8 mouse cellular contexts compared by ENCODE assay signal in genomic region chr4:86858070-86858440, GRCm38 (mm10). TPM values are rescaled to one million over a fixed set of nuclear protein-coding genes. Genes with fewer than 3 reads are reported as not detected.
DNase-seq lines count a peak whose midpoint lies in the region; ATAC-seq and TF ChIP-seq lines count a peak whose summit lies in the region.

No protein-coding gene starts in this region.

- H3K36me3 ChIP-seq in testis, adult 2 months (ENCODE audit: control insufficient read depth, insufficient read depth, low read length) = no peaks in the 10 kb centered on the region
- peaks cover 31% of the 10 kb centered on the region for H3K36me3 ChIP-seq in limb, embryonic 10.5 days

- peaks cover 3% of the 10 kb centered on the region for H3K4me1 ChIP-seq in testis, adult 2 months (ENCODE audit: control insufficient read depth, insufficient read depth, low read length)
- peaks cover 9% of the 10 kb centered on the region for H3K4me1 ChIP-seq in limb, embryonic 10.5 days
- H3K4me1 ChIP-seq in olfactory bulb, adult 2 months (ENCODE audit: control insufficient read depth, insufficient read depth, low read length) = peaks cover 3% of the 10 kb centered on the region; the same call in 1 of the 2 replicates

- no peak for ATAC-seq in megakaryocyte progenitor cell, adult 5-6 weeks (replicated peaks; ENCODE audit: poor library complexity)

- H3K27ac ChIP-seq in testis, adult 2 months (ENCODE audit: control insufficient read depth, insufficient read depth, low read depth, low read length) = no peak overlapping the region
- H3K27ac ChIP-seq in limb, embryonic 10.5 days = no peak overlapping the region
- no peak overlapping the region for H3K27ac ChIP-seq in olfactory bulb, adult 2 months (ENCODE audit: insufficient read depth, low read depth, low read length)

- H3K27me3 ChIP-seq in testis, adult 2 months (ENCODE audit: control insufficient read depth, insufficient read depth, low read length) = no peaks in the 10 kb centered on the region
- no peaks in the 10 kb centered on the region for H3K27me3 ChIP-seq in limb, embryonic 10.5 days (ENCODE audit: low read depth, poor library complexity, severe bottlenecking)

- no peak for TF ChIP-seq CTCF in testis, adult 2 months (IDR thresholded peaks at IDR 0.05; ENCODE audit: control insufficient read depth, insufficient read depth, insufficient replicate concordance, low read depth, low read length)
- TF ChIP-seq CTCF in olfactory bulb, adult 2 months (IDR thresholded peaks at IDR 0.05; ENCODE audit: insufficient read depth, low read depth, low read length) = no peak

- 60% methylated on average over 12 of the region's 12 CpGs for WGBS in limb, embryonic 10.5 days
- 59% methylated on average over 12 of the region's 12 CpGs for WGBS in olfactory bulb, adult 2 months

- DNase-seq in embryo, embryonic 10.5 days (ENCODE audit: low spot score) = peak; percentile 4
- DNase-seq in embryo, embryonic 9.5 days (ENCODE audit: extremely low spot score) = no peak
- DNase-seq in testis, postnatal 14 days (ENCODE audit: low spot score) = no peak
- DNase-seq in limb, embryonic 10.5 days (ENCODE audit: low spot score) = no peak
- DNase-seq in gastrocnemius, adult 18-20 months (ENCODE audit: low spot score) = no peak

- TF ChIP-seq POLR2A in testis, adult 2 months (IDR thresholded peaks at IDR 0.05; ENCODE audit: control insufficient read depth, low read depth, low read length) = no peak
- no peak for TF ChIP-seq POLR2A in olfactory bulb, adult 2 months (IDR thresholded peaks at IDR 0.05; ENCODE audit: insufficient read depth, low read depth, low read length)

- H3K9me3 ChIP-seq in limb, embryonic 10.5 days (replicated peaks) = no peaks in the 10 kb centered on the region

- peak overlapping the region; percentile 98 for H3K4me3 ChIP-seq in testis, adult 2 months (ENCODE audit: control insufficient read depth, low read depth, low read length)
- H3K4me3 ChIP-seq in limb, embryonic 10.5 days = peak overlapping the region; percentile 99
- H3K4me3 ChIP-seq in olfactory bulb, adult 2 months (ENCODE audit: insufficient read depth, low read depth, low read length) = 0 out of 2 replicates have a peak overlapping the region, but pooled peaks have one; percentile 88

RNA-seq across cellular contexts. Expression of gene Rps6, which starts 0.8 kb away (rescaled TPM):
- 281 and 292 TPM in 2 replicates for polyA plus RNA-seq in testis, adult 2 months (2012; rRNA removed)
- 718 and 830 TPM in 2 replicates for polyA plus RNA-seq in limb, embryonic 10.5 days (2016; fragmentation: Nextera tagmentation; extraction: Ambion mirVana)
- polyA plus RNA-seq in olfactory bulb, adult 2 months (2012; ENCODE audit: insufficient read depth, insufficient read length, low replicate concordance, missing spikeins) = 449 TPM in 1 of 2 replicates, not detected in the other
- 100 to 1,000 TPM; 423 to 439 TPM for total RNA-seq in gastrocnemius, adult 18-20 months (2021)
- 4,597 and 4,652 TPM in 2 replicates for total RNA-seq in megakaryocyte progenitor cell, adult 5-6 weeks (2015)
- 1,552 and 1,647 TPM in 2 replicates for total RNA-seq in megakaryocyte progenitor cell, adult 5-6 weeks (2017)

RNA-seq across cellular contexts. Expression of gene Acer2, which starts 16.1 kb away (rescaled TPM):
- 13.2 and 13.4 TPM in 2 replicates for polyA plus RNA-seq in testis, adult 2 months (2012; rRNA removed)
- 13.1 and 17.1 TPM in 2 replicates for polyA plus RNA-seq in limb, embryonic 10.5 days (2016; fragmentation: Nextera tagmentation; extraction: Ambion mirVana)
- polyA plus RNA-seq in olfactory bulb, adult 2 months (2012; ENCODE audit: insufficient read depth, insufficient read length, low replicate concordance, missing spikeins) = not detected in 2 replicates
- total RNA-seq in gastrocnemius, adult 18-20 months (2021) = 1 to 10 TPM; 1.1 to 1.9 TPM
- 0.84 and 2.2 TPM in 2 replicates for total RNA-seq in megakaryocyte progenitor cell, adult 5-6 weeks (2015)
- 1.1 and 2.5 TPM in 2 replicates for total RNA-seq in megakaryocyte progenitor cell, adult 5-6 weeks (2017)

Comparison
In these comparisons a context has a peak if more than half of its experiments do, and no peak if none do; other contexts are left out.
1. RNA of gene Acer2, which starts 16.1 kb away (polyA plus RNA-seq): 13.1 to 17.1 TPM in limb, embryonic 10.5 days and 13.2 to 13.4 TPM in testis, adult 2 months; not detected in olfactory bulb, adult 2 months; every median in the first group is over 10 times any median in the second.
2. Peak in every context shown above with its lines, with median percentiles within 50 percentile points of each other: H3K4me3 ChIP-seq.